Mouse (Mus musculus): ENCODE measurements at regions not wholly inside any gene's neighbourhood (a gene's known extent, or its start where the extent isn't known, plus 50 kb on each side); places are given as distances from the start of the nearest gene placed in this dataset.

- Histone ChIP-seq H3K27ac (ENCODE audit: low read length) (no peak overlapping the region), H3K4me1 (ENCODE audit: control insufficient read depth, insufficient read depth, low read length) (peaks cover 8% of the 10 kb centered on the region), H3K4me2 (replicated peaks; ENCODE audit: low read depth, low read length) (no peak overlapping the region), H3K9me3 (ENCODE audit: control insufficient read depth, low read depth, low read length) (no peaks in the 10 kb centered on the region), H3K27me3 (ENCODE audit: control insufficient read depth, insufficient read depth, low read length) (no peaks in the 10 kb centered on the region), H3K4me3 (ENCODE audit: low read depth, low read length) (no peak overlapping the region), H3K36me3 (ENCODE audit: control insufficient read depth, insufficient read depth, low read length) (no peaks in the 10 kb centered on the region), H3K9ac (replicated peaks; ENCODE audit: low read depth, low read length) (no peak overlapping the region)
- 59% methylated on average over 12 of the region's 12 CpGs for WGBS
- no peak for ATAC-seq (ENCODE audit: insufficient number of reproducible peaks, insufficient read depth, low FRiP score, low read depth)
These were observed 95.6 kb downstream of the Vegfa start for GRCm38 (mm10) chr17:45936577-45936976.

GRCm38 (mm10) chr17:45935291-45935690 lies 96.9 kb downstream of the Vegfa start:
- no peak overlapping the region for H3K4me3 ChIP-seq (ENCODE audit: low read depth, low read length)
- no peaks in the 10 kb centered on the region for H3K36me3 ChIP-seq (ENCODE audit: control insufficient read depth, insufficient read depth, low read length)
- H3K9ac ChIP-seq (replicated peaks; ENCODE audit: low read depth, low read length), result no peak overlapping the region
- H3K27me3 ChIP-seq (ENCODE audit: control insufficient read depth, insufficient read depth, low read length), result no peaks in the 10 kb centered on the region
- ATAC-seq (ENCODE audit: insufficient number of reproducible peaks, insufficient read depth, low FRiP score, low read depth), result no peak
- no peak overlapping the region for H3K27ac ChIP-seq (ENCODE audit: low read length)
- no peak overlapping the region for H3K4me2 ChIP-seq (replicated peaks; ENCODE audit: low read depth, low read length)
- peaks cover 13% of the 10 kb centered on the region for H3K4me1 ChIP-seq (ENCODE audit: control insufficient read depth, insufficient read depth, low read length)
- H3K9me3 ChIP-seq (ENCODE audit: control insufficient read depth, low read depth, low read length), result no peaks in the 10 kb centered on the region
- 71% methylated on average over 4 of the region's 4 CpGs for WGBS

GRCm38 (mm10) chr17:45934002-45934401 lies 98.2 kb downstream of the Vegfa start:
- 22% methylated on average over 2 of the region's 2 CpGs for WGBS
- no peak overlapping the region for H3K27ac ChIP-seq (ENCODE audit: low read length)
- H3K27me3 ChIP-seq (ENCODE audit: control insufficient read depth, insufficient read depth, low read length), result no peaks in the 10 kb centered on the region
- H3K4me1 ChIP-seq (ENCODE audit: control insufficient read depth, insufficient read depth, low read length), result peaks cover 13% of the 10 kb centered on the region
- H3K9ac ChIP-seq (replicated peaks; ENCODE audit: low read depth, low read length), result no peak overlapping the region
- H3K9me3 ChIP-seq (ENCODE audit: control insufficient read depth, low read depth, low read length), result no peaks in the 10 kb centered on the region
- no peak overlapping the region for H3K4me2 ChIP-seq (replicated peaks; ENCODE audit: low read depth, low read length)
- H3K36me3 ChIP-seq (ENCODE audit: control insufficient read depth, insufficient read depth, low read length), result no peaks in the 10 kb centered on the region
- no peak overlapping the region for H3K4me3 ChIP-seq (ENCODE audit: low read depth, low read length)
- no peak for ATAC-seq (ENCODE audit: insufficient number of reproducible peaks, insufficient read depth, low FRiP score, low read depth)

- Histone ChIP-seq H3K27me3 (ENCODE audit: control insufficient read depth, insufficient read depth, low read length) (no peaks in the 10 kb centered on the region), H3K4me3 (ENCODE audit: low read depth, low read length) (no peak overlapping the region), H3K27ac (ENCODE audit: low read length) (no peak overlapping the region), H3K36me3 (ENCODE audit: control insufficient read depth, insufficient read depth, low read length) (no peaks in the 10 kb centered on the region), H3K9me3 (ENCODE audit: control insufficient read depth, low read depth, low read length) (no peaks in the 10 kb centered on the region), H3K9ac (replicated peaks; ENCODE audit: low read depth, low read length) (no peak overlapping the region), H3K4me1 (ENCODE audit: control insufficient read depth, insufficient read depth, low read length) (peaks cover 13% of the 10 kb centered on the region), H3K4me2 (replicated peaks; ENCODE audit: low read depth, low read length) (no peak overlapping the region)
- 53% methylated on average over 10 of the region's 10 CpGs for WGBS
- ATAC-seq (ENCODE audit: insufficient number of reproducible peaks, insufficient read depth, low FRiP score, low read depth), result no peak
These were observed 99.1 kb downstream of the Vegfa start for GRCm38 (mm10) chr17:45933034-45933433.

GRCm38 (mm10) chr17:45932611-45933010 lies 99.6 kb downstream of the Vegfa start:
- Histone ChIP-seq H3K9ac (replicated peaks; ENCODE audit: low read depth, low read length) (no peak overlapping the region), H3K4me1 (ENCODE audit: control insufficient read depth, insufficient read depth, low read length) (peaks cover 13% of the 10 kb centered on the region), H3K9me3 (ENCODE audit: control insufficient read depth, low read depth, low read length) (no peaks in the 10 kb centered on the region), H3K36me3 (ENCODE audit: control insufficient read depth, insufficient read depth, low read length) (no peaks in the 10 kb centered on the region), H3K27me3 (ENCODE audit: control insufficient read depth, insufficient read depth, low read length) (no peaks in the 10 kb centered on the region), H3K27ac (ENCODE audit: low read length) (no peak overlapping the region), H3K4me2 (replicated peaks; ENCODE audit: low read depth, low read length) (no peak overlapping the region), H3K4me3 (ENCODE audit: low read depth, low read length) (no peak overlapping the region)
- 68% methylated on average over 6 of the region's 6 CpGs for WGBS
- no peak for ATAC-seq (ENCODE audit: insufficient number of reproducible peaks, insufficient read depth, low FRiP score, low read depth)

- WGBS, result 70% methylated on average over 7 of the region's 7 CpGs
- H3K4me3 ChIP-seq (ENCODE audit: low read depth, low read length), result no peak overlapping the region
- H3K9ac ChIP-seq (replicated peaks; ENCODE audit: low read depth, low read length), result no peak overlapping the region
- H3K4me2 ChIP-seq (replicated peaks; ENCODE audit: low read depth, low read length), result no peak overlapping the region
- H3K36me3 ChIP-seq (ENCODE audit: control insufficient read depth, insufficient read depth, low read length), result no peaks in the 10 kb centered on the region
- ATAC-seq (ENCODE audit: insufficient number of reproducible peaks, insufficient read depth, low FRiP score, low read depth), result no peak
- no peak overlapping the region for H3K27ac ChIP-seq (ENCODE audit: low read length)
- H3K4me1 ChIP-seq (ENCODE audit: control insufficient read depth, insufficient read depth, low read length), result peaks cover 13% of the 10 kb centered on the region
- no peaks in the 10 kb centered on the region for H3K9me3 ChIP-seq (ENCODE audit: control insufficient read depth, low read depth, low read length)
- H3K27me3 ChIP-seq (ENCODE audit: control insufficient read depth, insufficient read depth, low read length), result no peaks in the 10 kb centered on the region
These were observed 102.6 kb downstream of the Vegfa start for GRCm38 (mm10) chr17:45929591-45929990.

GRCm38 (mm10) chr17:45928903-45929477 lies 103.2 kb downstream of the Vegfa start:
- Histone ChIP-seq H3K9ac (replicated peaks; ENCODE audit: low read depth, low read length) (no peak overlapping the region), H3K36me3 (ENCODE audit: control insufficient read depth, insufficient read depth, low read length) (no peaks in the 10 kb centered on the region), H3K4me2 (replicated peaks; ENCODE audit: low read depth, low read length) (no peak overlapping the region), H3K27me3 (ENCODE audit: control insufficient read depth, insufficient read depth, low read length) (no peaks in the 10 kb centered on the region), H3K4me1 (ENCODE audit: control insufficient read depth, insufficient read depth, low read length) (peaks cover 10% of the 10 kb centered on the region), H3K27ac (ENCODE audit: low read length) (no peak overlapping the region), H3K4me3 (ENCODE audit: low read depth, low read length) (no peak overlapping the region), H3K9me3 (ENCODE audit: control insufficient read depth, low read depth, low read length) (no peaks in the 10 kb centered on the region)
- ATAC-seq (ENCODE audit: insufficient number of reproducible peaks, insufficient read depth, low FRiP score, low read depth), result no peak
- WGBS, result 55% methylated on average over 8 of the region's 8 CpGs

GRCm38 (mm10) chr17:45928013-45928412 lies 104.2 kb downstream of the Vegfa start:
- no peak overlapping the region for H3K4me2 ChIP-seq (replicated peaks; ENCODE audit: low read depth, low read length)
- no peak for ATAC-seq (ENCODE audit: insufficient number of reproducible peaks, insufficient read depth, low FRiP score, low read depth)
- 65% methylated on average over 4 of the region's 4 CpGs for WGBS
- no peak overlapping the region for H3K27ac ChIP-seq (ENCODE audit: low read length)
- no peak overlapping the region for H3K4me3 ChIP-seq (ENCODE audit: low read depth, low read length)
- H3K27me3 ChIP-seq (ENCODE audit: control insufficient read depth, insufficient read depth, low read length), result no peaks in the 10 kb centered on the region
- peaks cover 5% of the 10 kb centered on the region; the same call in 1 of the 2 replicates for H3K4me1 ChIP-seq (ENCODE audit: control insufficient read depth, insufficient read depth, low read length)
- H3K36me3 ChIP-seq (ENCODE audit: control insufficient read depth, insufficient read depth, low read length), result no peaks in the 10 kb centered on the region
- no peak overlapping the region for H3K9ac ChIP-seq (replicated peaks; ENCODE audit: low read depth, low read length)
- no peaks in the 10 kb centered on the region for H3K9me3 ChIP-seq (ENCODE audit: control insufficient read depth, low read depth, low read length)

- 65% methylated on average over 6 of the region's 6 CpGs for WGBS
- Histone ChIP-seq H3K9me3 (ENCODE audit: control insufficient read depth, low read depth, low read length) (no peaks in the 10 kb centered on the region), H3K4me2 (replicated peaks; ENCODE audit: low read depth, low read length) (no peak overlapping the region), H3K36me3 (ENCODE audit: control insufficient read depth, insufficient read depth, low read length) (no peaks in the 10 kb centered on the region), H3K9ac (replicated peaks; ENCODE audit: low read depth, low read length) (no peak overlapping the region), H3K4me3 (ENCODE audit: low read depth, low read length) (no peak overlapping the region), H3K4me1 (ENCODE audit: control insufficient read depth, insufficient read depth, low read length) (no peaks in the 10 kb centered on the region; the same call in 1 of the 2 replicates), H3K27ac (ENCODE audit: low read length) (no peak overlapping the region), H3K27me3 (ENCODE audit: control insufficient read depth, insufficient read depth, low read length) (no peaks in the 10 kb centered on the region)
- no peak for ATAC-seq (ENCODE audit: insufficient number of reproducible peaks, insufficient read depth, low FRiP score, low read depth)
These were observed 106.3 kb downstream of the Vegfa start for GRCm38 (mm10) chr17:45925845-45926244.
